18 mouse cellular contexts compared by ENCODE assay signal in the genomic region with DNA sequence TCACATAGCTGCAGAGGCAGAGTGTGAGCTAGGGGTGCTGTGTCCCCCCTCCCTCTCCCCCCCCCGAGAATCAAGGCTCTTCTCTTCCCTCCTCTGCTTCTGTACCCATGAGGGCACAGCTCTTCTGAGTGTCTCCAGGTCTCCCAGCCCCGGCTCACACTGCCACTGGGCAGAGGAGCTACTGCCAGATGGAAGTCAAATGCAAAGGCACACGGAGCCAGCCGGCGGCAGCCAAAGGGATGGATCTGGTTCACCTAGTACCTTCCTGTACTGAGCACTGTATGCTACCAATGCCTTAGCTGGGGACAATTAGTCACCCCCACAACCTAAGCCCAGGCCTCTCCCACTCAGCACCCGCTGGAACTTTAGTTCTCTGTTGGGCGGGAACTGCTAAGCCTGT.
"Had no signal": no experiment of that assay in that cellular context is flagged by ENCODE, and none has a peak within 500 bp of the region (broad histone marks: within the 10 kb centered on the region; RNA-seq: fewer than 3 reads in every experiment).

No protein-coding gene starts in this region.

- ATAC-seq: liver, postnatal 0 days; lung, postnatal 0 days; midbrain, embryonic 13.5 days; midbrain, embryonic 15.5 days had no signal

- H3K36me3 ChIP-seq: lung, embryonic 15.5 days; midbrain, embryonic 13.5 days; midbrain, embryonic 15.5 days; neural tube, embryonic 12.5 days; stomach, embryonic 15.5 days had no signal

- H3K9ac ChIP-seq: liver, postnatal 0 days; lung, embryonic 15.5 days; midbrain, embryonic 13.5 days; midbrain, embryonic 15.5 days; neural tube, embryonic 12.5 days; stomach, embryonic 15.5 days had no signal

- H3K9me3 ChIP-seq: lung, embryonic 15.5 days; midbrain, embryonic 13.5 days; midbrain, embryonic 15.5 days; neural tube, embryonic 12.5 days; stomach, embryonic 15.5 days had no signal

- H3K27me3 ChIP-seq: lung, embryonic 15.5 days; midbrain, embryonic 15.5 days; stomach, embryonic 15.5 days had no signal

- H3K4me2 ChIP-seq: lung, embryonic 15.5 days; midbrain, embryonic 11.5 days; midbrain, embryonic 13.5 days; midbrain, embryonic 15.5 days; neural tube, embryonic 12.5 days; stomach, embryonic 15.5 days had no signal

- H3K27ac ChIP-seq: lung, embryonic 15.5 days; macrophage; midbrain, embryonic 13.5 days; midbrain, embryonic 15.5 days; neural tube, embryonic 12.5 days; stomach, embryonic 15.5 days; stomach, postnatal 0 days had no signal

- DNase-seq: liver, postnatal 0 days; lung, adult 2 months; lung, postnatal 14 days; lung, postnatal 36 days; right cerebral cortex, postnatal 14 days; thymus, adult 2 months; thymus, postnatal 25 days; thymus, postnatal 4 days had no signal

- H3K4me3 ChIP-seq: lung, embryonic 15.5 days; megakaryocyte, embryonic 14.5 days; midbrain, embryonic 13.5 days; midbrain, embryonic 15.5 days; neural tube, embryonic 12.5 days; stomach, embryonic 15.5 days had no signal
